Mouse (Mus musculus) heart, embryonic 10.5 days (tissue): Measurements from ENCODE around the gene Trim50. TPM values are rescaled to one million over a fixed set of nuclear protein-coding genes. Genes with fewer than 3 reads are reported as not detected.

ENCODE experiments used
- DNase-seq: peaks from one replicate; pipeline ENCODE4 v3.0.0-alpha.2; 2017; ENCODE audit warnings: low spot score
- H3K27ac ChIP-seq: fragments of 300-500 bp; sonication (generic); 2 replicates; pipeline ENCODE4 v1.5.1; 2016; ENCODE audit warnings: mild to moderate bottlenecking
- H3K27me3 ChIP-seq: fragments of 300-500 bp; sonication (generic); 2 replicates; pipeline ENCODE4 v1.6.1; 2016; ENCODE audit warnings: mild to moderate bottlenecking; ENCODE audit not compliant: poor library complexity, insufficient read depth, severe bottlenecking
- H3K36me3 ChIP-seq: fragments of 300-500 bp; sonication (generic); 2 replicates; pipeline ENCODE4 v1.6.1; 2016; ENCODE audit warnings: mild to moderate bottlenecking, moderate library complexity
- H3K4me1 ChIP-seq: fragments of 300-500 bp; sonication (generic); 2 replicates; pipeline ENCODE4 v1.6.1; 2016; ENCODE audit warnings: mild to moderate bottlenecking
- H3K4me3 ChIP-seq: fragments of 300-500 bp; sonication (generic); 2 replicates; pipeline ENCODE4 v1.5.1; 2016; ENCODE audit warnings: mild to moderate bottlenecking, moderate library complexity
- H3K9me3 ChIP-seq: fragments of 300-500 bp; sonication (generic); 2 replicates; pipeline ENCODE4 v1.6.1; 2016; ENCODE audit warnings: mild to moderate bottlenecking, moderate library complexity
- WGBS: fragments of 180-500 bp; shearing (Covaris S2); methylation state at CpG from one replicate; pipeline ENCODE4 v1.1.7; 2016; 5-methylcytosine and 5-hydroxymethylcytosine counted together
- microRNA-seq: library from miRNA; unstranded; fragments of <30 nt; microRNA quantifications from one replicate; pipeline ENCODE4, GENCODE M21; 2017
- polyA plus RNA-seq: library from polyadenylated mRNA; unstranded; fragments of >200 nt; fragmentation: Nextera tagmentation; extraction: Ambion mirVana; gene quantifications from 2 replicates; pipeline ENCODE4 v1.2.1, GENCODE M21; 2016

Trim50 gene
- polyA plus RNA-seq, 1 experiment from 2014 or later, result not detected

- Histone ChIP-seq H3K9me3 (no peaks in the 10 kb centered on the region), H3K27ac (no peak overlapping the region), H3K36me3 (peaks cover 39% of the 10 kb centered on the region), H3K4me3 (no peak overlapping the region), H3K27me3 (no peaks in the 10 kb centered on the region), H3K4me1 (no peaks in the 10 kb centered on the region)
- DNase-seq, result no peak
- 87% methylated on average over 4 of the region's 4 CpGs for WGBS
Observed at GRCm38 (mm10) chr5:135408114-135408513, 55.0 kb downstream of the Trim50 start.

GRCm38 (mm10) chr5:135410266-135410665, 57.2 kb downstream of the Trim50 start:
- no peak for DNase-seq
- Histone ChIP-seq H3K4me1 (no peaks in the 10 kb centered on the region), H3K4me3 (no peak overlapping the region), H3K9me3 (no peaks in the 10 kb centered on the region), H3K27ac (no peak overlapping the region), H3K27me3 (no peaks in the 10 kb centered on the region), H3K36me3 (peaks cover 59% of the 10 kb centered on the region)
- WGBS, result 91% methylated on average over 9 of the region's 9 CpGs

Small RNA genes lying within 50 kb of the gene (microRNA-seq; reads per million reads assigned to microRNA genes)
- gene Mir7033, result 0.76 reads per million

Other genes starting within 250 kb of the Trim50 start
- 25.1 and 25.4 TPM in 2 replicates for gene Tbl2, start 203.6 kb upstream of the Trim50 start, polyA plus RNA-seq
- 39.2 and 45.3 TPM in 2 replicates for gene Bcl7b, start 185.0 kb upstream of the Trim50 start, polyA plus RNA-seq
- 30.6 and 44.4 TPM in 2 replicates for gene Baz1b, start 166.0 kb upstream of the Trim50 start, polyA plus RNA-seq
- 4.5 and 7.2 TPM in 2 replicates for gene Fzd9, start 102.1 kb upstream of the Trim50 start, polyA plus RNA-seq
- 0.15 and 0.21 TPM in 2 replicates for gene Fkbp6, start 3.3 kb upstream of the Trim50 start, polyA plus RNA-seq
- 27.2 and 33.5 TPM in 2 replicates for gene Nsun5, start 16.7 kb downstream of the Trim50 start, polyA plus RNA-seq
- gene Pom121, start 41.3 kb downstream of the Trim50 start, polyA plus RNA-seq, result 11.1 and 17.2 TPM in 2 replicates
- 41.7 and 45.7 TPM in 2 replicates for gene Hip1, start 191.8 kb downstream of the Trim50 start, polyA plus RNA-seq
- not detected in 2 replicates for gene Ccl26, start 210.3 kb downstream of the Trim50 start, polyA plus RNA-seq
- 0.23 TPM in 1 of 2 replicates, not detected in the other for gene Ccl24, start 219.8 kb downstream of the Trim50 start, polyA plus RNA-seq